Mouse (Mus musculus) naive thymus-derived CD4-positive, alpha-beta T cell, adult 2 months (primary cell): Measurements from ENCODE around the gene Spon1.

ENCODE experiments used
- DNase-seq: peaks from one replicate; pipeline ENCODE4 v3.0.0-alpha.2; 2011; ENCODE audit warnings: low read depth

Spon1 gene

DNA sequence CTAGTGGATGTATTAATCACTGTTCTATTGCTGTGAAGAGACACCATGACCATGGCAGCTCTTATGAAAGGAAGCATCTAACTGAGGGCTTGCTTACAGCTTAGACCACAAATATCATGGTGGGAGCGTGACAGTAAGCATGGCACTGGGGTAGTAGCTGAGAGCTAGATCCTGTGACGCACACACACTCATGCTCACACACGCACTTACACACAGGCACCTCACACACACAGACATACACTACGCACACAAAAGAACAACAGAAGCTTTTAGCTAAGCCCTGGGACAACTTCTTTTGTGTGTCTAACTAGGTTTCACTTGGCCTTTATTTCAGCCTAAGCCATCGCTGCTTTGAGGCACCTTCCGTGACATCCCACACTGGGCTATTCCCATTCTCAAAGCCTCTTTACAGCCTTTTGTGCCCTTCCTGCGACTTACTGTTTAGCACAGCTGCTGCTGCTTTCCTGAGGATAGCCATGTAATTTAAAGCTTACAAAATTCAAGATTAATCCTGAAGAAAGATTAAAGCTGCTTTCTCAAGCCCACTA, 138.6 kb downstream of the Spon1 start:
- DNase-seq, result no peak

- DNase-seq, result no peak
Observed at GRCm38 (mm10) chr7:113909161-113909825, 143.5 kb downstream of the Spon1 start.

DNA sequence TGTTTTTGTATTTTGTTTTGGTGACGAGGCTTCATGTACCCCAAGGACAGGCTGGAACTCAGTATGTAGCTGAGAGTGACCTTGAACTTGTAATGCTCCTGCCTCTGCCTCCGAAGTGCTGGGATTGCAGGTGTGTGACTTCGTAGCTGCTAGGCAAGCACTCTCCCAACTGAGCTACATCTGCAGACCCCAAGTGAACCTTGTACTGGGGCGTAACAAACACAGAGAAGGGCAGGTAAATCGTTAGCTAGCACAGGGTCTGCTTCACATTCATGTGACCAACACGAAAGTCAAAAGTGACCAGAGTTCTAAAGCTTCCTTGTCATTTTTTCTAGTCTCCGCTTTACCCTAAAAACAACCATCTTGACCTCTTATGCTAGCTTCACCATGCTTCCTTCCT, 145.1 kb downstream of the Spon1 start:
- DNase-seq, result no peak

GRCm38 (mm10) chr7:113915936-113916335, 150.1 kb downstream of the Spon1 start:
- no peak for DNase-seq

- DNase-seq, result no peak
Observed at GRCm38 (mm10) chr7:113918916-113919315, 153.1 kb downstream of the Spon1 start.

DNA sequence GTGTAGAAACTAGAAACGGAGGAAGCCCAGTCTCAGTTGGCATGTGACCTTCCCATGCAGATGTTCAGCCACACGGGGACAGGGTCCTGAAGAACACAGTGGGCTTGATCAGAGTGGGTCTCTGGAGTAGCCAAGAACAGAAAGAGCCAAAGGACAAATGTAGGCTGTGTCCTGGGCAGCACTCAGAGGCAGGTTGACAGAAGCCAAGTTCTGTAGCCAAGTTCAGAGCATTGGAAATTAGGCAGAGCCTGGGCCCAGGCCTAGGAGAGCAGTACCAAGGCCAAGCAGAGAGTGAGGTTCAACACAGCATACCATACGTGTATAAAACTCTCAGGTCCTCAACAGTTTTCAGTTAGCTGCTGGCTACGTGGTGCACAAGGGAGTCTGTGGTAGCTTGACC, 153.7 kb downstream of the Spon1 start:
- DNase-seq, result no peak

GRCm38 (mm10) chr7:113920056-113920455, 154.3 kb downstream of the Spon1 start:
- no peak for DNase-seq

- no peak for DNase-seq
Observed at GRCm38 (mm10) chr7:113924561-113924960, 158.8 kb downstream of the Spon1 start.

GRCm38 (mm10) chr7:113950888-113951287, 185.1 kb downstream of the Spon1 start:
- DNase-seq, result no peak

DNA sequence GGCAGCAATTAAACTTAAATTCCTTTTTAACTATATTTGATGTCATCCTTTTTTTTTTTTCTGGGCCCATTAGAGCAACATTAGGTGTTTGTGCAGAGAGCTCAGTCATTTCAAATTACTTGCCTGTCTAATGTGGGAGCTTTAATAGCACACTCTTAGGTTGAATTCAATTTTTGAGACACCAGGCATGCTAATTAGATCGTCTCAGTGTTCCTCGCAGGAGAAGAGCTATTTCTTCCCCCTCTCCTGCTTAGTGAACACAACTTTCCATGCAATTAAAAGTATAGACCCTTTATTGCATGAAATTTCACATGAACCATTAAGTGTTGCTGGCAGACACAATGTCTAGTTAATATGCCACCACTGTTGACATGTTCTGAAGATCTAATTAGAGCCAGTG, 189.6 kb downstream of the Spon1 start:
- DNase-seq, result no peak

DNA sequence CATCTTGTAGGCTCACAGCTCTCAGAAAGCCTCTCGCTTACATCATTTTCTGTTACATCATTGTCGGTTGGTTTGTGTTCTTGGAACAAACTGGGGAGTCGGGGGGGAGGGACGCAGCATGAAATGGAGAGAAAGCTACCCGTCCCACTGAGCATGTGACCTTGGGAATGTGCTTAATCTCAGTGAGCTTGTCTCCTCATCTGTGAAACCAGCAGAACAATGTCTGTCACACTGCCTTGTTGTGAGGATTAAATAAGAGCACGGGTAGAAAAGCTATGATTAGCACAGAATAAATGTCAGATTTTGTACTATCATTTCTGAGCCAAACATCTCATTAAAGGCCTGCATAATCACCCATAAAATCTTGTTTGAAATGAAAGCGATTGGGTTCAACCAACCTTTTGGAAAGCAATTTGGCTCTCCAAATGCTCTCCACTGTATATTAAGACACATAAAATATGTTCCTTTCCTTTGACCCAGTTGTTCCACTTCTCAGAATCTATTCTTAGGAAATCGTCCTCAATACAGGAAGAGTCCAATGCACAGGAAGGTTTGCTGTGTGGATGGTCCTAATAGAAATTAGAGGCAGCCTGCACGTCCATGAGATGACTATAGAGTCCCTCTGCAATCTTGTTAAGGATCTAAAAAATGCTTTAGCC, 195.2 kb downstream of the Spon1 start:
- DNase-seq, result no peak

DNA sequence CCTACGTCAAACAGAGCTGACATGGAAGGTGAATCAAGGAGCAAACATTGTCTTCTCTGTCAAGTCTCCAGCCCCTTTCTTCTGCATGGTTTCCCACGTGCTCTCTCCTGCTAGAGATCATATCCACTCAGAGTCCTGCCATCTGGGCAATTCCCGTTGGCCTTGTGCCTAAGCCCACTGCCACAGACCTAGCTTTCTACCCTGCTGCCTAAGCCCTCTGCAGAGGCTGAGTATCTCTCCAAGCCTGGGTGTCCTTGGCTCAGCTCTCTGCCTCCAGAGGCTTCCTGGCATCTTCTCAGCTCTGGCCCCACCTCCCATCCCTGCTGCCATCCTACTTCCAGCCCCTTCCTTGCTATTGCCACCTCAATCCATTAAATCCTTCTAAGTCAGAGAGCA, 195.7 kb downstream of the Spon1 start:
- no peak for DNase-seq

DNA sequence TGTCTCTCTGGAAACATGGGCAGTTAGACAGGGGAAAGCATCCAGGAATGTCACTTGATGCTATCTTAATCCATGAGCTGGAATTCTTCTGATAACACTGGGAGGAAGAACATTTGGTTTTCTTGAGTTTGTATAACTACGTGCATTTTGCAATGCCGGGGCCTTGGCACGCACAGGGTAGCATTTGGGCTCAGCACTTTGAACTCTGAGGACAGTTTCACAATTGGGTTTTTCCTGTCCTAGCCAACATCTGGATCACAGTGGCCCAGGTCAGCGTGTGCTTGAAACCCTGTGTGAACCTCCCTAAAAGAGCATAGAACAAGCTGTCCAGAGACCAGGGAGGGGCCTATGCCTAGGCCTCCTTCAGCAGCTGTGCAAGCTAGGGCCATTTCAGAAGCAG, 196.3 kb downstream of the Spon1 start:
- no peak for DNase-seq

- DNase-seq, result no peak
Observed at GRCm38 (mm10) chr7:113963766-113964165, 198.0 kb downstream of the Spon1 start.

DNA sequence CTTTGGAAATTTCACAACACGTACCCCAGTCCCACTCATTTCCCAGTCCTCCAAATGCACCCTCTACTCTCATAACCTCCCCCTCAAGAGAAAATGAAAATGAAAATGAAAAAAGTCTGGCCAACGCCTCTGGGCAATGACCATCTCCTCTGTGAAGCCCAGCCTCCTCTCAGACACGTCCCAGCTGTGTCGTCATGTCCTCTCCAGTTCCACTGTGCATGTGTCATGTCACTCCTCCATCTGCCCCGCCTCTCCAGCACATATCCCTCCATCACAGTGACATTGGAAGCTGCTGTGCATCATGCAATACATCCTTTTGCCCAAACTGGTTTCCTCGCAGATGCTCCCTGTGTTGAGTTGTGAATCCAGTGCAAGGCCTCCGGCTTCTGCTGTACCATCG, 199.8 kb downstream of the Spon1 start:
- no peak for DNase-seq

- no peak for DNase-seq
Observed at GRCm38 (mm10) chr7:113969182-113969581, 203.4 kb downstream of the Spon1 start.

GRCm38 (mm10) chr7:113972536-113972935, 206.7 kb downstream of the Spon1 start:
- no peak for DNase-seq

DNA sequence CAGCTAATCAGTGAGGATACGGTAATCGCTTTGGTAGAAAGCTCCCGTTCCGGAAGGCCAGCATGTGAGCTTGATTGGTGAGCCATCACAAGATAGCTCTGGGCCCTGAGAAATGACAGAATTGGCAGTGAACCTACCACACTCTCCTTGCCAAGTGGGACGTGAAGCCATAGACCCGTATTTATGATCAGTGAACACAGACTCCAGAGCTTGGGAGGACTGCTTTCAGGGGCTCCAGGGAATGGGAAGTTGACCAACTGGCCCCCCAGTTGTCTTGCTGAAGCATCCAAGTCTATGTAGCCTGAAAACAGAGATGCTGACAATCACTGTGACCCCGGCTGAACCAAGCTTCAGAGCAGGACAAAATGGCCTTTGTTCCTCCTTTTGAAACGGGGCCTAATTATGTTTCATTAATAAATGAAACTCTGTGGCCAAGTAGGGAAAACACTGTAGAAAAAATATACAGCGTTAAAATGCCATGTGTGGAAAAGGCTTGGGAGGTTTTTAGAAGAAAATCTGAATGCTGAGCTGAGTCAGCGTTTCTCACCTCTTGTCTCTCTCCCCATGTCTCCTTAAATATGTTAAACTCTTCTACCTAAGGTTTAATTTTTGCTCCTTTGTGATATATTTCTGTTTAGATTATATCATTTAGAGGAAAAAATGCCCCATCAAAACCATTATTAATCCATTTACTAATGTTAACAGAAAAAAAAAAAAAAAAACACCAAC, 220.8 kb downstream of the Spon1 start:
- DNase-seq, result no peak

DNA sequence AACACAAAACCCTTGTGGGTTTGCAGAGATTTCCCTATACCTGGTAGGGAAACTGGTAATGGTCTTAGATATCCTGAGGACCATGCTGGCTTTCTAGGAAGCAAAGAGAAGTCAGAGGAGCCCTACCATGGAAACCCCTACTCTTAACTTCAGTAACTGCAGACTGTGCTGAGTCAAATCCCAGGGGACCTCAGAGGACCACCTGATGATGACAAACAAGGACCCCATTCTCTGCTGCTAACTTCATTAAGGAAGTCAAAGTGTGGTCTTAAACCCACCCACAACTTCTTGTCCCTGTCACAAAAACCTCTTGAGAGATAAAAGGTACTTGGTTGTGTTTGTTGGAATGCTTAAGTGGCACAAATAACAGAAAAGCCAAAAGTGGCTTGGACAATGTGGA, 222.4 kb downstream of the Spon1 start:
- no peak for DNase-seq

GRCm38 (mm10) chr7:113997675-113998354, 232.0 kb downstream of the Spon1 start:
- DNase-seq, result no peak

DNA sequence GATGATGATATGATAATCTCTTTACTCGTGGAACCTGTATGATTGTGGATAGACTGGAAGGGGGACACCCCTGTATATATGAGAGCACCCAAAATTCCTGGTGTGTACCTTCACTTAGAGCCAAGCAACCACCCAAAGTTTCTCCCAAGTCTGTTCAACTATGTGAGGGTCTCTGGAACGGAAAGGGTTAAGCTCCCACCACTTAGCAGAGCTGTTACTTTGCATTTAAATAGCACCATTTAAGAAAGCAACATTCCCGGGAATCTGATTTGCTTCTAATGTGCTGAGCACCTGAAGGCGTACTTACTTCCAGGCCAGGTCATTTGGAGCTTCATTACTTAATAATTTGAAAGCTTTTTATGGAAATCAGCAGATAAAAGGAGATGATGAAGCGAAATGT, 238.4 kb downstream of the Spon1 start:
- DNase-seq, result no peak

DNA sequence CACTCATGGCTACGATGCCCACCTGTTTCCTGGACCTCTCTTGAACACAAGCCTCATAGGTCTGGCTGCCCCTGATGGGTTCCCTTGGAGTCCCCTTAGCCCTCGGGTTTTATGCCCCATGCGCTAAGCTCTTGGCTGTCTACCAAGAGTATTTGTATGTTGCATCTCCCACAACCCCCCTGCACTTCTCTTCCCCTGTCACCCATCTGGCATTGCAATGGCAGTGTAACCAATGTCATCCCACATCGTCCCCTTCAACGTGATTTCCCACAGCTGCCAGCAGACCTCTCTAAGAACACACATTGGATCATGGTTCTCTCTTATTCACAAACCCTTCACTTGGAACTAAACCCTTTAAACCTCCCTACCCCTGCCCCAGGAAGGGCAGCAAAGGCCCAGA, 239.7 kb downstream of the Spon1 start:
- DNase-seq, result no peak

GRCm38 (mm10) chr7:114006456-114006855, 240.7 kb downstream of the Spon1 start:
- no peak for DNase-seq
